Mouse (Mus musculus) liver, adult 2 months (tissue): ENCODE measurements at regions not wholly inside any gene's neighbourhood (a gene's known extent, or its start where the extent isn't known, plus 50 kb on each side); places are given as distances from the start of the nearest gene placed in this dataset.

Experiments
- CTCF ChIP-seq: fragments of 200-500 bp; IDR thresholded peaks from 2 replicates; pipeline ENCODE4 v1.5.1; 2011; ENCODE audit warnings: low read depth, low read length, control low read depth
- POLR2A ChIP-seq: fragments of 200-500 bp; IDR thresholded peaks from 2 replicates; pipeline ENCODE4 v1.6.1; 2011; ENCODE audit warnings: low read length, control low read depth; ENCODE audit not compliant: insufficient read depth; ENCODE audit errors: extremely low read depth

GRCm38 (mm10) chr2:46012716-46013115, 895.5 kb upstream of the Zeb2 start:
- no peak for TF ChIP-seq POLR2A
- TF ChIP-seq CTCF, result no peak
